Mouse (Mus musculus): ENCODE results near the gene Sema3f. TPM values are rescaled to one million over a fixed set of nuclear protein-coding genes. Genes with fewer than 3 reads are reported as not detected.
"Not testable (repeated sequence)": the region's sequence is repeated elsewhere in the genome, so short reads cannot be mapped to it uniquely, and the experiment has no call there.

Sema3f gene
- total RNA-seq, 2 experiments from 2014 or later, result 28.9 to 32.8 TPM

DNA sequence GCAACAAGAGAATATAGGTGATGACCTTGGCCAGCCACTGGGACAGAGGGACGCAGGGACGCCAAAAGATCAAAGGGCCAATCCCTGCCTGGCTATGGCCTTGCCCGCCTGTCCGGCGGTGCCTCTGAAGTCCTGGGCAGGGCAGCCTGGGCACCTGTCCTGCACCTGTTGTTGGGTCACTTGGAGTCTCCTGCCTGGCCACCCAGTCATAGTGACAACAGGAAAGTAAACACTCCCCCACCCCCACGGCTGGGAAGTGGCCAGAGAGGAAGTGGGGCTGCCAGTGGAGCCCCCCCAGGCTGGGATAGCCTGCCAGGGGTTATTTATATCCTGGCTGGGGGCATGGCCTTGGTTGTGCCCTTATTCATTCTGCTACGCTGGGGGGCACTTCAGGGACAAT, 15.6 kb downstream of the Sema3f start:
- no peak for DNase-seq (ENCODE audit: low spot score in 2 of 2)

DNA sequence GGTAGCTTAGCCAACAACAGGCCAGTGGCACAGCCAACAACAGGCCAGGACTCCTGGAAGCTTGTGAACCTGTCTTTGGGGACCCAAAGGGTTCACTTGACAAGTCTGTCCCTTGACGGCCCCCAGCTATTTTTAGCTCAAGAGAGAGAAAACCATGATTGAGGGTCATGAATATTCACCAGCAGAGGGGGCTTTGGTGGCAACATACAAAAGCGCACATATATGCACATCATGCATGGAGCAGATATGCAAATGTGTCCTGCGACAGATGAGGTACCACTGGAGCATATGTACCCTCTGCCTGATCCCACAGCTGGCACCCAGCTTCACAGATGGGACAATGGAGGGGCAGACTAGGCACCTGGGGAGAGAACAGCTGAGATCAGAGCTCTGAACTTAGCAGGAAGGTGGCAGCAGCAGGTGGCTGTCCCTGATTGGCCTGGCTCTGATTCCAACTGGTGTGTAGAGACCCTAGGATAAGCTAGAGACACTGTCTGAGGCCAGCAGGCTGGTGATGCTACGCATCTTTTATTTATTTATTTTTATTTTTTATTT, 16.8 kb downstream of the Sema3f start:
- no peak for DNase-seq (ENCODE audit: low spot score in 2 of 2)

DNA sequence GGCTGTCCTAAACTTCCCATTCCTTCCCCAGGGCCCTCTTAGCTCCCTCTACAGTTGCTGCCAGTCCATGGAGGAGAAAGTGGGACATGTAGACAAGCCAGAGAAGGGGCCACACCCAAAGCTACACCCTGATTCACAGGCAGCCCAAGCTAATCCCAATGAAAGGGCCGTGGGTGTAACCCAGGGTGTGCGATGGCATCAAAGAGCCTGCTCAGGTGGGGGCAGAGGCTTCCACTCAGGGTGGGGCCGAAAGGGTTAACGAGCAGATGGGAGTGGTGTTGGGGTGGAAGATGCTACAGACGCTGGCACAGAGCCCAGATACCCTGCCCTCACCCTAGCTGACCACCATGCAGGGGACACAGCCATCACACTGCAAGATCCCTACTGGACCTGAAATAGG, 17.5 kb downstream of the Sema3f start:
- DNase-seq (ENCODE audit: low spot score in 2 of 2), result no peak

DNA sequence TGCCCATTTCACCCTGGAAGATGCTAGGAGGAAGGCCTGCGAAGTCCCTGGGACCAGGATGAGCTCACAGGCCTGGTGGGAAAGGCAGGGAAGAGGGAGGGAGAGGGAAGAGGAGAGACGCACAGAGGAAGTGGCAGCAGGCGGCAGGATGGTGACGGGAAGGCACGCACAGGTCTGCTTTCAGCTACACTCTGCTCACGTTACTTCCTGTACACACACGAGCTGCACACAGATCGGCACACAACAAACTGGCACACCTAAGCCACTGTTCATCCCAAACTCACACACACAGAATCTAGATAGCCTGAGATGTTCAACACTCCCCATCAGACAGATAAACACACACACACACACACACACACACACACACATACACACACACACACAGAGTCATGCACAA, 19.9 kb downstream of the Sema3f start:
- no peak for DNase-seq (ENCODE audit: low spot score in 2 of 2)

DNA sequence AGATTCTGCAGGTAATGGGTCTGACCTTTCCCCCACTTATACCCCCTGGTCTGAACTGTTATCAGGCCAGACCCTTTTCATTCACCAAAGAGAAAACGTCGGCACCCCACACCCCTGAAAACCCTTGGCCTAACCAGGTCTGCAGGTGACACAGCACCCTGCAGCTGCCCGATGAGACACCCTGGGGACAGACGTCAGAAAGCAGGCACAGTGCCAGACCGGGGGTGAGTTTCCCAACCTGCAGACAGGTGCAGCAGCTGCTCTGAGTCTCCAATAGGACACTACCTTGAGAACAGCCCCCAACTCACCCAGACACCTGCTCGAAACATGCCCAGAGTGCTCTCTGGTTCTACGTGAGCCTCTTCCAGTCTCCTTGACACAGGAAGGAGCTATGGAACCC, 21.3 kb downstream of the Sema3f start:
- DNase-seq (ENCODE audit: low spot score in 2 of 2), result no peak

DNA sequence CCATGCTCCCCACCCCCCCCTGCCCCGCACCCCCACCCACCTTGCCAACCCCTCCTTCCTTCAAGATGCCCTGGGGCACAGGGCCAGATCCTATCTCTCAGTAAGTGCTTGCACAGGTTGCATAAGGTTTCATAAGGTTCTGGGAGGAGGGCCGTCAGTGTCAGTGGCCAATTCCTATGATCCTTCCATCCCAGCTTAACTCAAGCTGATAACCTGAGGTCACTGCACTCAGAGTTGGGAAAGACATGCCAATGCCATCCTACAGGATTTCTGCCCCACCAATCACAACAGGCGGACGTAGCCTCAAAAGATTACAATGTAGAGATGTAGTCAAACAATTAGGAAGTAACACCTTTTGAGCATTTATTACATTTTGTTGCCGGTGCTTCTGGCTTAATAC, 21.9 kb downstream of the Sema3f start:
- DNase-seq (ENCODE audit: low spot score in 2 of 2), result no peak

DNA sequence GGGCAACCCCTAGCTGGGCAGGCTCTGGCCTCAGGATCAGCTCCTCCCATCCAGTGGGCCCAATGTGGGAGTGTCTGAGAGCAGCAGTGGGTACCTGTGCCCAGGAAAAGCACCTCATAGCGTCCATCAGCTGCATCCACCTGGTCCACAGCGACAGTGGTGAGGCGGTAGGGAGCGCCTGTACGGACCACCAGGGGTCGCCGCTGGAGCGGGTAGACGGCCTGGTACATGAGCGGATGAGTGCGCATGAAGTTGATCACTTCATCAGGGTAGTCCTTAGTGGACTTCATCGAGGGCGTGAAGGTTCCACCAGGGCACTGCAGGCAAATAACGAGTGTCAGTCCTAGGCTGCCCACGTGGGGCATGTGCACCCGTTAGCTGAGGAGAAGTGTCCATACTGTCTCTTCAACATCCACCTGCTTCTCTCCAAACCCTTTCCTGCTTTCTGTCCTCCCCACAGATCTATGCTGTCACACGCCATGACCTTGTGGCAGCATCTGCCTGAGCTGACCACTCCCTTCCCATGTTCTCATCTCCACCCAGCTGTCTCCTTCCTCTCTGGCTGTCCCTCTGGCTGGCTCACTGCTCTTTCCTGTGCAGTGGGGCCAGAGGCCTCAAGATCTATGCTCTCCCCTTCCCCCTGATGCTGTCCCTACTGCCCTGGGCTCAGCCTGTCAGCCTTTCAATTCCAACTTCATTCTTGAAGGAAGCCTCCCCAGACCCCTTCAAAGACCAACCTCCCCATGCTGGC, 24.9 kb downstream of the Sema3f start:
- DNase-seq (ENCODE audit: low spot score in 2 of 2), result no peak

DNA sequence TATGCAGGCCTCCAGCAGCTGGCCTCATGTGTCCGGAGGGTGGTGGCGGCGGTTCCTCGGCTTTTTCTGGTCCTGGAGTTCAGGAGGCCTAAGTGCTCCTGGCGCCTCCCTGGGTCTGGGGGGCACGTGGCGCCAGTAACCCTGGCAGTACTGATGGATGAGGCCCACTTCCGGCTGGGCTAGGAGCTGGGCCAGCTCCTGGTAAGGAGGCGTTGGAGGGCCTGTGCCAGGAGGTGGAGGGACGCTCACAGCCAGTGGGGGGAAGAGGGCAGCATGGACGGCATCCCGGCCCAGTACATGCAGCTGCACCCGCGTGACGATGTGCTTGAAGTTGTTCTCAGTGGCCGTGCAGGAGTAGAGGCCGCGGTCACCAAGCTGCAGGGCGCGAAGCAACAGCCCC, 27.9 kb downstream of the Sema3f start:
- no peak for DNase-seq (ENCODE audit: low spot score in 2 of 2)

DNA sequence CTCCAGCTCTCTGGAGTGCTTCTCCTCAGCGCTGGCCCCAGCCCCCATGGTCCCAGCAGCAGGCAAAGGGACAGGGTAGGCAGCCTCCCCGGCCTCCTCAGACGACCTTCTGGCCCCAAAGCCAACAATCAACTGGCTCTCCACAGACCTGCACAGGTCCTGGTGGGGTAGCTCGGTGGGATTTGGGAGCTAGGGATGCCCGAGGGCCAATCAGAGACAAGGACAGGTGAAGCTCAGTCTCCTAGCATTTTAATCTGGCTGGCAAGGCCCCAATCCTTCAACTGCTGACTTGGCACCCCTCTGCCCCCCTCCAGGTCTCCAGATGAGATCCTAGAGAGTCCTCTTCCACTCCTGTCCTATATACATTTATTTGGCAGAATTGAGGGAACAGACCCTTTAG, 30.8 kb downstream of the Sema3f start, which contains the start of gene Gnat1:
Gene Gnat1, minus strand, starts transcription at position 212 of the 400 bp plus-strand sequence.
- DNase-seq (ENCODE audit: low spot score in 2 of 2), result no peak

DNA sequence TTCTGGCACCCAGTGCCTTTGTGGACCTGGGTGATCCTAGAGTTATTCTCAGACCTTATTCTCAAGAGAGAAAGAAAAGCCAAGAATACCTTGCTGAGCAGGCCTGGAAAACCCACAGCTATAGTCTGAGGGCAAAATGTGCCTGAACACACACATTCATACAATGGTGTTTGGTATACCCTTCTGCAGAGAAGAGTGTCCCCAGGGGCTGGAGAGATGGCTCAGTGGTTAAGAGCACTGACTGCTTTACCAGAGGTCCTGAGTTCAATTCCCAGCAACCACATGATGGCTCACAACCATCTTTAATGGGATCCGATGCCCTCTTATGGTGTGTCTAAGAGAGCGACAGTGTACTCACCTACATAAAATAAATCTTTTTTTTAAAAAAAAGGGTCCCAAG, 31.4 kb downstream of the Sema3f start:
- DNase-seq (ENCODE audit: low spot score in 2 of 2), result no peak

DNA sequence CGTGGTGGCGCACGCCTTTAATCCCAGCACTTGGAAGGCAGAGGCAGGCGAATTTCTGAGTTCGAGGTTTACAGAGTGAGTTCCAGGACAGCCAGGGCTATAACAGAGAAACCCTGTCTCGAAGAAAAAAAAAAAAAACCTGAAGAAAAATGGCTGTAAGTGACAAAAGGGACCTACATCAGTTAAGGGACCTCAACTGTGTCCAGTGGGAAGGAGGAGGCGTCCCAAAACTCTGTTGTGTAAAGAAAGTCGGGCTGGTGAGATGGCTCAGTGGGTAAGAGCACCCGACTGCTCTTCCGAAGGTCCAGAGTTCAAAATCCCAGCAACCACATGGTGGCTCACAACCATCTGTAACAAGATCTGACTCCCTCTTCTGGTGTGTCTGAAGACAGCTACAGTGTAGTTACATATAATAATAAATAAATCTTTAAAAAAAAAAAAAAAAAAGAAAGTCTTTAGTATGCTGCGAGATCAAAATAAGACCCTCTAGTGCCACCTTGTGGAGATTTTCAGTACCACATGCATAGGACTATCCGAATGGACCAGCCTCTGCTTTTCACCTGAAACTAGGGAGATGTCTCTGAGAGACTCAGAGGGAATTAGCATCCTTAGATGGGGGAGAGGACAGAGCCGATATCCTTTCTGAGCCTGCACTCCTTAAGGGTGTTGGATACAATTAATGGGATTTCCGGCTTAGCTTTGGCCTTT, 32.3 kb downstream of the Sema3f start:
- DNase-seq (ENCODE audit: low spot score in 2 of 2), result not testable (repeated sequence)

DNA sequence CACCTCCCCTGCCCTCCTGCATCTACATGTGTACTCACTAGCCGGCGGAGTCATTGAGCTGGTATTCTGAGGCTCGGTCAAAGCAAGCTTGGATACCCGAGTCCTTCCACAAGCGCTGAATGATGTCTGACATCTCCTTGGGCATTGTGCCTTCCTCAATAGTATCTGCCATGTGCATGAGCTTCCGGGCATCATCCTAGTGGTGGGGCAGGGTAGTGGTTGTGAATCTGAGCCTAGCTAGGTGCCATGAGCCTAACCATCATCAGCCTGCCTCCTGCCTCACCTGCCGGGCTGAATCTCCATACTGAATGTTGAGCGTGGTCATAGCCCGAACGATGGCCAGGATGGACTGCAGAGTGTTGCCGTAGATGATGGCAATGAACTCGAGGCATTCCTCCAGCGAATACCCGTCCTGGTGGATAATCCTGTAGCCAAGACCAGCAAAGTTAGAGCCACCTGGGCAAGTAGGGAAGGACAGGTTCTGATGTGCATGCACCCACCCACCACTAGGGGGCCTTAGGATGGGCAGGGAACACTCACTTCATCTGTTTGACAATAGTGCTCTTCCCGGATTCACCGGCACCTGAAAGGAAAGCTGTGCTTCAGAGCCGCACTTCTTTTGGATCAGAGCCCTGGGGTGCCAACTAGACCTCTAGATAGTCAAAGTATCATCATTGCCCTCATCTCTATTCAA, 33.0 kb downstream of the Sema3f start:
- DNase-seq (ENCODE audit: low spot score in 2 of 2), result no peak

DNA sequence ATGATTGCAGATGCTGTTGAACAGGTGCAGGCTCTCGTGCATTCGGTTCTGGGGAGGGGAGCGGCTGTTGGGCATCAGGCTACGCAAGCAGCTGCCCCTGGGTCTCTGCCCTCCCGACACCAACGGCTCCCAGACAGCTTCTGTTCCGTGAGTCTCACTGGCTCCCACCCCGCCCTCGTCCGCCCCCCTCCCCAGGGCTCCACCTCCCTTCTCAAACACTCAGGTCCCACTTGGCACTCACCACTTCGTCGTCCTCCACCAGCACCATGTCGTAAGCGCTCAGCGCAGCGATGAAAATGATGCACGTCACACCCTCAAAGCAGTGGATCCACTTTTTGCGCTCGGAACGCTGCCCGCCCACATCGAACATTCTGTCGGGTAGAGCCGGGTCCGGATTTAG, 34.0 kb downstream of the Sema3f start:
- DNase-seq (ENCODE audit: low spot score in 2 of 2), result no peak

DNA sequence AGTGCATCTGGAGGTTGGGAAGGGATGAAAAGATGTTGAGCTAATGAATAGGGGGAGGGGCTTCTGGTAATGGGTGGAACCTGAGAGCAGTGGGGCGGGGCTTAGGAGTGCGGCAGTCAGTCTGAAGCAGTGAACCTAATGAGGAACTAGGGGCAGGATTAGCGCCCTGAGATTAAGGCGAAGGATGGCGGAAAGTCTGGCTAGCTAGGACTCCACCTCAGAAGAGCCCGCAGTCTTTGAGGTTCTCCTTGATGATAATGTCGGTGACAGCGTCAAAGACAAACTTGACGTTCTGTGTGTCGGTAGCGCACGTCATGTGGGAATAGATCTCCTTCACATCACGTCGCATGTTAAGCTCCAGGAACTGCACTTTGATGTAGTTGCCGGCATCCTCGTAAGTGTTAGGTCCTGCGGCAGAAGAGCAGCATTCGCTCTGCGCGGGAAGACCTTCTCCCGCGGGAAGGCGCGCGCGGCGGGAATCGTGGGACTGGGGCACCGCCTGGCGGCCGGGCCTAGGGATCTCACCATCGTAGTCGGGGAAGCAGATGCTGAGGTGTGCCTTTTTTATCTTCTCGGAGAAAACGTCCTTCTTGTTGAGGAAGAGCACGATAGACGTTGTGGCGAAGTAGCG, 34.5 kb downstream of the Sema3f start:
- peak; percentile 55 to 65 for DNase-seq (ENCODE audit: low spot score in 2 of 2)

DNA sequence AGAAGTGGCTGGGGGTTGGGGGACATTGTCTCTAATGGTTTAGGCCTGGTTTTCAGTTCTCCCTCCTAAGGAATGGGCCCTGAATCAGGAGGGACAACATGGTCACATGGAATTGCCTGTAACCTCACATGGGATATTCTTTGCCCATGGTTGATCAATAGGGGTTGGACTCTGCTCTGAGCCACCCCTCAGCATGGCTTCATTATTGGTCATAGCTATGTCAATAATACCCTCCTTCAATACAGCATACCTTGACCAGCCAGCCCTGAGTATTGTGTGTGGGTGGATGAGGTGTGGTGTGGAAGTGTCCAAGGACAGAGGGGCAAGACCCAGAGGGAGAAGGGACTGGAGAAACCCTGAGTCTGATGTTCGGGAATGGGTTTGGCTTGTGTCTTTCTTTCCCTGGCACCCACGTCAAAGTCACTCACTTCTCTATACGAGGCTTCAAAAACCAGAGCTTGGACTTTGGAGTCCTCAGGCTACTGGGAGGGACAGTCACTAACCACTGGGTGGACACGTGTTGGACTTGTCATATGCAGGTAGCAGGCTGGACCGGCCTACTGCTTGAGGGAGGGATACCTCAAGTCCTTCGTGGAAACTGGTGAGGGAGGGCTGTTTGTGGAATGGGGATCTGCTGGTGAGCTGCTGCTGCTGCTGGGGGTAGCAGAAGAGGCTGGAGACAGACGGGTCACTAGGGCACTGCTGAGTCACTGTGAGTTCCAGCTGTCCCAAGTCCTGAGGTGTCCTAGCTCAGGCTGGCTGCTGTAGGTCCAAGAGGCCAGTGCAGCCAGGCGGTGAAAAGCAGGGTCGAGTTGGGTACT, 35.5 kb downstream of the Sema3f start:
- no peak for DNase-seq (ENCODE audit: low spot score in 2 of 2)

DNA sequence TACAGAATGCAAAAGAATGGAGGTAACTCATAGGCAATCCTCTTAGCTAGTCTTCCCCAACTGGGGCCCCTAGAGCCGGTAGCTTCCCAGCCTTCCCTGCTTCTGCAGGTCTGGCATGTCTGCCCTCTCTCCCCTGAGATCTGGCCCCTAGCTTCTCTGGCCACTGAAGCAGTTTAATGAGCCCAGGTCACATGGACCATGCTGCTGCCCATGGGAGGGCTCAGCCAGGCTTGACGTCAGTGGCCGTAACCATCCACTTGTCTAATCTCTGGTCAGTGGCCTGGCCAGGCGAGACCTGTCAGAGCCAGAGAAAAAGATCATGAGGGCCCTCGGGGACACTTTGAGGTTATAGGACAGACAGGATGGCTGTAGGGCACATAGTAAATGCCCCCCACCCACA, 40.0 kb downstream of the Sema3f start:
- DNase-seq (ENCODE audit: low spot score in 2 of 2), result no peak

DNA sequence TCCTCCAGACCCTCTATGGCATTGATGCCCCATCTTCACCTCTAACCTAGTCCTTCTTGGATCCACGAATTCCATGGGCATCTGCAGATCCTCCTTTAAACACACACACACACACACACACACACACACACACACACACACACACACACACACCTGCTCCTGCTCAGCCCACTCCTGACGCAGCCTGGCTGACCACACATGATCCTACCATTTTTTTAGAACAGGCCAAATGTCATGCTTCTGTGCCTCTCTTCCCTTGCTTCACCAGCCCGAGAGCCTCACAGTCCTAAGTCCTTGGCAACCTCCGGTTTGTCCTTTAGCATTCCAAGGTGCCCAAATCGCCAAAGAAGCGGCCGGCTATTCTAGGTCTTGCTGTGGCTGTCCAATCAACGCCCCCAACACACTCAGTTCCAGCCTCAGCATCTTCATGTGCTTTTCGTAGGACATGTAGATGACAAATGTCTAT, 40.8 kb downstream of the Sema3f start, which contains the start of gene Slc38a3:
Gene Slc38a3, minus strand, starts transcription at position 51 of the 466 bp plus-strand sequence.
- no peak for DNase-seq (ENCODE audit: low spot score in 2 of 2)

DNA sequence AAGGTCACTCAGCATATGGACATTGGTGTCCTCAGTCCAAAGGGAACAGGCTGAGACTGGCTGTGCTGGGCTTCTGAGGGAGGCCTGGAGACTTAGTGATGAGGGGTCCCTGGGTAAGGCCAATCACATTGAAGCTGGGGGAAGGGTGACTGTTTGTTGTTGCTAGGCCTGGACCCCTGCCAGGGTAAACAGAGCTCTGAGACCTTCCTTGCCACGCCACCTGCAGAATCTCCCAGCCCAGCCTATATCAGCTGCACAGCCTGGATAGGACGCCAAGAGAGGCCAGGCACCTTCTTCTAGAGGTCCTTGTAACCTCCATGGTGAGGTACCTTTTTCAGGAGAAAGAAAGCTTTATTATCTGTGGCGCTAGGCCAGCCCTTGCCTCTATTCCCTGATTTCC, 41.4 kb downstream of the Sema3f start:
- DNase-seq (ENCODE audit: low spot score in 2 of 2), result no peak

DNA sequence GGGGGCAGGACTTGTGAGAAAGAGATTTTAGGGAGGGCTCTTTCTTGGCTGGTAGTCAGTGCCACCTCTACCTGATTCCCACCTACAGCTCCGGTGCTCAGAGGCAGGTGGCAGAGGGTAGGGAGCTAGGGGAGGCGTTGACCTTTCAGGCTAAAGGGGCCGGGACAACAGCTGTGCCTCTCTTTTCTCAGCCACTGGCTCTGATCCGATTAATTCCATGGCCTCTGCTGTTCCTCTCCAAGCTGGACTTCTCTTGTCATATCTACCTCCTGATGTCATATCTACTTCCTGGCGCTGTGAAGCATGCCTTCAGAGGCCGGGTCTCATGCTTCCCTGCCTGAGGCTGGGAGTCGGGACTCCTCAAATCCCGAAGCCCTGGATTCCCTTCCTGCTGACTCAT, 42.3 kb downstream of the Sema3f start:
- DNase-seq (ENCODE audit: low spot score in 2 of 2), result no peak

DNA sequence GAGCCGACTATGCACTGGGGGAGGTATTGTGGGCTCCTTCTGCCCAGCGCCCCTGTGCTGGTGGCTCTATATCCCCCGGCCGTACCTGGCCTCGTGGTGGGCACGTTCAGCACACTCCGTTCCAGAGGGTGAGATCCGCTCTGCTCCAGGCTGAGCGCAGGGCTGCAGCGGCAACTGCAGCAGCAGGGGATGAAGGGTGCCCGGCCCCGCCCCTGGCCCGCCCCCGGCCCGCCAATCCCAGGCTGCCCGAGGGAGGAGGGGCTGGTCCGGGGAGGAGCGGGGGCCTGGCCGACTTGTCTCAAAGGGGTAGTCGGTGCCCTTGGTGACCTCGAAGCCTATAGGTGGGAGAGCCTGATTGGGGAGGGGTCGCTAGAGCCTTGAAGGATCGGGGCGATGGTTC, 43.1 kb downstream of the Sema3f start:
- no peak for DNase-seq (ENCODE audit: low spot score in 2 of 2)

Data from adrenal gland, postnatal 4 days (tissue).